Mouse (Mus musculus) G1E (cell line): ENCODE results near the gene Arhgef10l.

Experiments used
- CTCF ChIP-seq: IDR thresholded peaks from 2 replicates; pipeline ENCODE4 v1.5.1; 2012; ENCODE audit warnings: low read depth, low read length, inconsistent platforms, mixed read lengths
- GATA1 ChIP-seq: IDR thresholded peaks from 2 replicates; pipeline ENCODE4 v1.6.1; 2012; ENCODE audit warnings: borderline replicate concordance, low read length, inconsistent platforms, mixed read lengths
- GATA2 ChIP-seq: IDR thresholded peaks from 2 replicates; pipeline ENCODE4 v1.6.1; 2012; ENCODE audit warnings: low read depth, low read length, inconsistent platforms, borderline replicate concordance
- POLR2AphosphoS5 ChIP-seq: IDR thresholded peaks from 2 replicates; pipeline ENCODE4 v1.6.1; 2012; ENCODE audit warnings: low read depth, low read length, inconsistent platforms; ENCODE audit not compliant: insufficient replicate concordance

DNA sequence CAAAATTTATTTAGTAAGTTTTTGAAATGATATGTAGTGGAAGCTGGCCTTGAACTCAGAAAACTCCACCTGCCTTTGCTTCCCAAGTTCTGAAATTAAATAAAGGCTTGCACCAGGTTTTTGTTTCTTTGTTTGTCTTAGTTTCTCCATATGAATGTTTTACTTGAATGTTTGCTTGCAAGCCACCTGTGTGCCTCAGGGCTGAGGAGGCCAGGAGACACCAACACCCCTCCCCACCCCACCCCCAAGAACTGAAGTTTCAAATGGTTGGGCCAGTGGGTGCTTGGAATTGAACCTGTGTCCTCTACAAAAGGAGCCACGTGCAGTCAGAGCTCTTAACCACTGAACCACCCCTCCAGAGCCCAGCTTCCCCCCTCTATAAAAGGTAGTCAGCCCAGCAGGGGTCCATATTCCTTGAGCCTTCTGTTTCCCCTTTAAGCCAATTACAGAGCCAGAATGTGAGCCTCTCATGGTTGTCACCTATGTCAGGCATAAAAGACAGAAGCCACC lies 28.8 kb upstream of the Arhgef10l start:
- TF ChIP-seq CTCF (no peak), GATA1 (no peak), POLR2AphosphoS5 (no peak), GATA2 (no peak)
